Mouse (Mus musculus) left cerebral cortex, postnatal 10 days (tissue): ENCODE measurements around the gene Gm6676. TPM values are rescaled to one million over a fixed set of nuclear protein-coding genes. Genes with fewer than 3 reads are reported as not detected.
"Not testable (repeated sequence)": the region's sequence is repeated elsewhere in the genome, so short reads cannot be mapped to it uniquely, and the experiment has no call there.

Experiments
- DNase-seq, 2 experiments: peaks; one replicate each; pipeline ENCODE4 v3.0.0; 2021 to 2022; ENCODE audit warnings: low spot score in 2 of 2, mixed read lengths in 1 of 2; ENCODE audit errors: extremely low spot score in 1 of 2
- intact Hi-C: fragments of 180-260 bp; cut with DNase I; formaldehyde crosslinking; loops from one replicate; pipeline ENCODE4 v1.15.1; 2025
- total RNA-seq, 2 experiments: library from RNA; stranded (reverse); gene quantifications; 2 replicates each; pipeline ENCODE4 v1.2.3; 2021

Gene Gm6676
- total RNA-seq: not detected

DNA sequence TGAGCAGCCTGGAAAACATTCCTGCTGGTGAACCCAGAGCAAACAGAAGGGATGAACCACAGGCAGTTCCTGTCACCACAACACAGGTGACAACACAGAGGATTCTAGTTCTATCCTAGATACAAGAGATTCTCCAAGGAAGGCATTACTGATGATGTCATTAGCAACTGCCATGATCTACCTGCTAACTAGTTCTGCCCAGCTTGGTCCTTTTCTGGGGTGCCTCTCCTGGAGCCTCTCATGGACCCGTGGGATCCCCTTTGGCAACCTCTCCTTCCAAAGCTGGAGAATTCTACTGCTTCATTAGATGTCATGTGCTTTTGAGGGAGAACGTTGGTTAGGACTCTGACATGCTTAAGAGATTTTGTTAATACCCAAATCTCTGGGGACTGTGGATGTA, at the start of gene Gm6676:
Gene Gm6676 (minus strand): TSS at position 101 of the 400 bp plus-strand sequence.
- intact Hi-C loops, DNase-seq: not testable (repeated sequence)

DNA sequence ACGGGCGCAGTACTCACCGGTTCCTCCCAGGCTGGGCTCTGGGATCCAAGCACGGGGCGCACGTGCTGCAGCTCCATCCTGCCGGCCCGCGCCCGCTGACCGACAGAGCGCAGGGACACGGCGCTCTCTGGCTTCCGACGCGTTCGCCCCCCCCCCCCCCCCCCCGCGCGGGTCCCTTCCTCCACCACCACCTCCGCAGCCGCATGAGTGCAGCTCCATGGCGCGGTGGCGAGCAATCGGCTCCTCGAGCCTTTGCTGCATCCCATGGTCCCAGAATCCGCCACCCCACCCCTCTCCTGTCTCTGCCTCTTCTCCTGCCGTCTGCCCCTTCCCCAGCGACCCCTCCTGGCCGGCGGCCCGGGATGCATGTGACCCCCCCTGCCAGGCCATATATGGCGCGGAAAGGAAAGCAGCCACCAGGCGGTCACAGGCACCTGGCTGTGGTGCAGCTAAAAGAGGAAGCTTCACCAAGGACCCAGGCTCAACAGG, 49.3 kb upstream of the Gm6676 start, which contains the start of gene Gm3512:
Gene Gm3512 (minus strand): TSS at position 51 of the 489 bp plus-strand sequence.
- intact Hi-C loops: not testable (repeated sequence)
- DNase-seq: peak in 1 of 2 experiments; percentile 11

DNA sequence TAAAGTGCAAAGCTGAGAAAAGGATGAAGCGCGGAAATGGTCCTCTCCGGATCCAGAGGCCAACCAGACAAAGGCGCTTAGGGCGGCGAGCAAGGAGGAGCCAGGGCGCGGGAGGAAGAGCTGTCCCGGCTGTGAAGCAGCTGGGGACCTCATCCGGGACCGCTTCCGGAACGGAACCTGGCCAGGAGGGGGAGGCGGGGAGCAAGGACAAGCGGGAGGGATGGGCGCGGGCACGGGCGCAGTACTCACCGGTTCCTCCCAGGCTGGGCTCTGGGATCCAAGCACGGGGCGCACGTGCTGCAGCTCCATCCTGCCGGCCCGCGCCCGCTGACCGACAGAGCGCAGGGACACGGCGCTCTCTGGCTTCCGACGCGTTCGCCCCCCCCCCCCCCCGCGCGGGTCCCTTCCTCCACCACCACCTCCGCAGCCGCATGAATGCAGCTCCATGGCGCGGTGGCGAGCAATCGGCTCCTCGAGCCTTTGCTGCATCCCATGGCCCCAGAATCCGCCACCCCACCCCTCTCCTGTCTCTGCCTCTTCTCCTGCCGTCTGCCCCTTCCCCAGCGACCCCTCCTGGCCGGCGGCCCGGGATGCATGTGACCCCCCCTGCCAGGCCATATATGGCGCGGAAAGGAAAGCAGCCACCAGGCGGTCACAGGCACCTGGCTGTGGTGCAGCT, 19.9 kb downstream of the Gm6676 start:
- intact Hi-C loops: not testable (repeated sequence)
- peak; percentile 0 to 31 for DNase-seq

DNA sequence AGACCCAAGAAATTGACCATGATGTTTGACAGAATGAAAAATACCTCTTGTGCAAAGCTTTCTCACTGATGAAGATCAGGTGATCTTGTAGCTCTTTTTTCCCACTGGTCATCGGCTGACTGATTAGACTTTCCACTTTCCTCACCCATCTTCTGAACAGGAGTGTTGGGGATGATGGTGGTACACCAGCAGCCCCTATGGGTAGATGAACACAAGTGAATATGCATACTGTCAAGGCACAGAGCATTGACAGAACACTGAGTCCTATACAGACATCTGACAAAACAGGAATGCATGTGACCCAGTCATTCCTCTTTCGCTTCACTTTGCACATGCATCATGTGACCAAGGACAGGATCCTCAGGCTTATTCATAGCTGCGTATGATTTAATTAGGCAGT, 24.7 kb downstream of the Gm6676 start, which contains the start of gene Gm3696:
Gene Gm3696 (minus strand): TSS at position 101 of the 400 bp plus-strand sequence.
- intact Hi-C loops, DNase-seq: not testable (repeated sequence)

Other genes with a start within 250 kb of the Gm6676 start
- 1 to 10 TPM; 4.3 to 4.5 TPM for gene Gm3667, start 235.4 kb downstream of the Gm6676 start, total RNA-seq
- not detected for gene Gm6356, start 151.6 kb downstream of the Gm6676 start, total RNA-seq
- 1 to 10 TPM in 1 of 2 experiments, under 1 TPM in 1; 0.84 to 1.5 TPM for gene Gm10406, start 98.0 kb downstream of the Gm6676 start, total RNA-seq
- not detected for gene Gm3685, start 80.4 kb downstream of the Gm6676 start, total RNA-seq
- 1 to 10 TPM; 5.3 to 6.8 TPM for gene Gm3696, start 24.8 kb downstream of the Gm6676 start, total RNA-seq
- 1 to 10 TPM; 1.0 to 1.8 TPM for gene Gm3512, start 49.1 kb upstream of the Gm6676 start, total RNA-seq
- gene Gm16434, start 69.1 kb upstream of the Gm6676 start, total RNA-seq: not detected
- not detected for gene Gm3727, start 139.3 kb upstream of the Gm6676 start, total RNA-seq
- gene Gm3739, start 189.6 kb upstream of the Gm6676 start, total RNA-seq: 1 to 10 TPM; 1.3 to 2.3 TPM
- not detected for gene Gm5797, start 207.0 kb upstream of the Gm6676 start, total RNA-seq
- gene Gm8374, start 239.7 kb upstream of the Gm6676 start, total RNA-seq: not detected